Mouse (Mus musculus) left cerebral cortex, adult 8-10 months (tissue): ENCODE data around the gene Ipo7. TPM values are rescaled to one million over a fixed set of nuclear protein-coding genes. Genes with fewer than 3 reads are reported as not detected.

Experiments used
- DNase-seq, 2 experiments: peaks; one replicate each; pipeline ENCODE4 v3.0.0; 2022; ENCODE audit warnings: low spot score in 2 of 2
- total RNA-seq, 4 experiments: library from RNA; stranded (reverse); gene quantifications; 2 replicates each; pipeline ENCODE4 v1.2.4; 2022

The Ipo7 gene
- total RNA-seq, 4 experiments from 2014 or later, result 89.3 to 101 (median 94.8) TPM

DNA sequence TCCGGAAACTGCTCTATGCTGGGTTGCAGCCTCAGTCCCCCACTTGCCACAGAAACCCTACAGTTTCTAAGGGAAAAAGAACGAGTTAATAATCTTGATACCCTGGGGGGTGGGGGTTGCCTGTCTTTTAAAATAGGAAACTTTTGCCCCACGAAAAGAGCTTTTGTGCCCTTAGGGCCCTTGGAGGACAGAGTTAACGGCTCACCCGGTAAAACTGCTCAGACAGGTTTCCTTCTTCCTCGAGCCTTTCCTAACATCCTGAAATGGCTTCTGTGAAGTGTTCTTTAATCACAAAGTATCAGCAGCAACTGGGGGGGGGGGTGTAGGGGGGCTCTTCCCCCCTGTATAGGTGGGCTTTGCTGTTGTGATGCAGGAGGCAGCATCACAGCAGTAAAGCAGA lies 82.8 kb downstream of the Ipo7 start:
- DNase-seq, result no peak

- DNase-seq, result no peak
Measured at GRCm38 (mm10) chr7:110101266-110101665, 83.2 kb downstream of the Ipo7 start.

GRCm38 (mm10) chr7:110105041-110105440 lies 87.0 kb downstream of the Ipo7 start:
- no peak for DNase-seq

Other genes with a start within 250 kb of the Ipo7 start
- gene Nrip3, start 236.2 kb upstream of the Ipo7 start, total RNA-seq, result 10 to 100 TPM; 78.2 to 97.8 (median 85.7) TPM
- gene Scube2, start 152.6 kb upstream of the Ipo7 start, total RNA-seq, result 1 to 10 TPM in 1 of 4 experiments, under 1 TPM in 3; 0.79 to 1.2 (median 0.88) TPM
- gene Dennd5a, start 57.8 kb upstream of the Ipo7 start, total RNA-seq, result 100 to 1,000 TPM; 213 to 277 (median 242) TPM
- gene Tmem41b, start 31.3 kb upstream of the Ipo7 start, total RNA-seq, result 10 to 100 TPM; 40.4 to 57.3 (median 48.1) TPM
- 10 to 100 TPM in 3 of 4 experiments, 1 to 10 TPM in 1; 9.2 to 11.1 (median 10.6) TPM for gene Zfp143, start 42.9 kb downstream of the Ipo7 start, total RNA-seq
- 10 to 100 TPM; 21.0 to 24.7 (median 22.3) TPM for gene Wee1, start 103.8 kb downstream of the Ipo7 start, total RNA-seq
- gene Swap70, start 203.4 kb downstream of the Ipo7 start, total RNA-seq, result 10 to 100 TPM; 10.5 to 12.7 (median 12.1) TPM